Mouse (Mus musculus) intestine, embryonic 15.5 days (tissue): Measurements from ENCODE around the gene Mymx. TPM values are rescaled to one million over a fixed set of nuclear protein-coding genes. Genes with fewer than 3 reads are reported as not detected.
A peak's percentile ranks its signal among the peaks of the same experiment; 100 is the strongest.

Source experiments
- ATAC-seq: fragments of 200-750 bp; cut with Nextera tagmentation; 2 replicates; pipeline ENCODE4 v1.8.0; 2017; ENCODE audit warnings: moderate TSS enrichment, moderate library complexity
- H3K27ac ChIP-seq: fragments of 300-500 bp; sonication (generic); 2 replicates; pipeline ENCODE4 v1.5.1; 2015; ENCODE audit warnings: mild to moderate bottlenecking, inconsistent platforms
- H3K27me3 ChIP-seq: fragments of 300-500 bp; sonication (generic); replicated peaks from 2 replicates; pipeline ENCODE4 v1.6.1; 2015; ENCODE audit warnings: inconsistent platforms
- H3K36me3 ChIP-seq: fragments of 300-500 bp; sonication (generic); 2 replicates; pipeline ENCODE4 v1.6.1; 2015; ENCODE audit warnings: inconsistent platforms
- H3K4me1 ChIP-seq: fragments of 300-500 bp; sonication (generic); replicated peaks from 2 replicates; pipeline ENCODE4 v1.6.1; 2015; ENCODE audit warnings: inconsistent platforms
- H3K4me2 ChIP-seq: fragments of 300-500 bp; sonication (generic); replicated peaks from 2 replicates; pipeline ENCODE4 v1.6.1; 2015; ENCODE audit warnings: mild to moderate bottlenecking, inconsistent platforms
- H3K4me3 ChIP-seq: fragments of 300-500 bp; sonication (generic); replicated peaks from 2 replicates; pipeline ENCODE4 v1.5.1; 2015; ENCODE audit warnings: inconsistent platforms
- H3K9ac ChIP-seq: fragments of 300-500 bp; sonication (generic); 2 replicates; pipeline ENCODE4 v1.6.1; 2015; ENCODE audit warnings: inconsistent platforms
- H3K9me3 ChIP-seq: fragments of 300-500 bp; sonication (generic); 2 replicates; pipeline ENCODE4 v1.6.1; 2016; ENCODE audit warnings: inconsistent platforms
- WGBS: fragments of 180-500 bp; shearing (Covaris S2); methylation state at CpG from one replicate; pipeline ENCODE4 v1.1.7; 2015; 5-methylcytosine and 5-hydroxymethylcytosine counted together
- polyA plus RNA-seq: library from polyadenylated mRNA; unstranded; fragments of >200 nt; fragmentation: Nextera tagmentation; extraction: Ambion mirVana; gene quantifications from 2 replicates; pipeline ENCODE4 v1.2.1, GENCODE M21; 2015

Mymx gene
- polyA plus RNA-seq, 1 experiment from 2014 or later = 0.43 TPM

GRCm38 (mm10) chr17:45606992-45607879, 5.3 kb upstream of the Mymx start:
- H3K9me3 ChIP-seq = no peaks in the 10 kb centered on the region
- WGBS = 77% methylated on average over 15 of the region's 15 CpGs
- no peak overlapping the region for H3K9ac ChIP-seq
- H3K4me2 ChIP-seq = no peak overlapping the region
- no peak for ATAC-seq
- no peak overlapping the region for H3K27ac ChIP-seq
- H3K4me1 ChIP-seq = peaks cover 8% of the 10 kb centered on the region; the same call in 1 of the 2 replicates
- H3K36me3 ChIP-seq = no peaks in the 10 kb centered on the region
- H3K4me3 ChIP-seq = no peak overlapping the region
- H3K27me3 ChIP-seq = no peaks in the 10 kb centered on the region

GRCm38 (mm10) chr17:45602984-45603383, 1.1 kb upstream of the Mymx start:
- Histone ChIP-seq H3K9ac (no peak overlapping the region), H3K27me3 (no peaks in the 10 kb centered on the region; the same call in 1 of the 2 replicates), H3K9me3 (no peaks in the 10 kb centered on the region), H3K4me2 (no peak overlapping the region), H3K4me1 (peaks cover 36% of the 10 kb centered on the region), H3K27ac (no peak overlapping the region), H3K4me3 (no peak overlapping the region), H3K36me3 (no peaks in the 10 kb centered on the region)
- no peak for ATAC-seq
- 92% methylated on average over 3 of the region's 3 CpGs for WGBS

- 20% methylated on average over 22 of the region's 22 CpGs for WGBS
- Histone ChIP-seq H3K27ac (no peak overlapping the region; the same call in 1 of the 2 replicates), H3K9me3 (no peaks in the 10 kb centered on the region), H3K4me1 (peaks cover 48% of the 10 kb centered on the region), H3K4me2 (peak overlapping the region; percentile 41), H3K36me3 (no peaks in the 10 kb centered on the region), H3K27me3 (no peaks in the 10 kb centered on the region; the same call in 1 of the 2 replicates), H3K9ac (0 out of 2 replicates have a peak overlapping the region, but pooled peaks have one; percentile 20), H3K4me3 (0 out of 2 replicates have a peak overlapping the region, but pooled peaks have one; percentile 1)
- peak; percentile 26 for ATAC-seq
Measured at GRCm38 (mm10) chr17:45601325-45601724, 577 bp downstream of the Mymx start.

- 0 out of 2 replicates have a peak overlapping the region, but pooled peaks have one; percentile 70 for H3K4me2 ChIP-seq
- no peaks in the 10 kb centered on the region; the same call in 1 of the 2 replicates for H3K27me3 ChIP-seq
- H3K9ac ChIP-seq = no peak overlapping the region
- 0 out of 2 replicates have a peak overlapping the region, but pooled peaks have one; percentile 64 for H3K27ac ChIP-seq
- peaks cover 59% of the 10 kb centered on the region for H3K4me1 ChIP-seq
- no peaks in the 10 kb centered on the region for H3K9me3 ChIP-seq
- ATAC-seq = no peak
- no peaks in the 10 kb centered on the region for H3K36me3 ChIP-seq
- WGBS = 77% methylated on average over 8 of the region's 8 CpGs
- no peak overlapping the region for H3K4me3 ChIP-seq
Measured at GRCm38 (mm10) chr17:45600267-45600666, 1.6 kb downstream of the Mymx start.

- H3K4me3 ChIP-seq = peak within 1 kb of the TSS; percentile 31
- no peaks in the 10 kb centered on the region; the same call in 1 of the 2 replicates for H3K27me3 ChIP-seq
- no peaks in the 10 kb centered on the region for H3K36me3 ChIP-seq
- H3K27ac ChIP-seq = peak within 1 kb of the TSS; percentile 64; the same call in 1 of the 2 replicates
- 18% methylated on average over 32 of the region's 32 CpGs for WGBS
- no peaks in the 10 kb centered on the region for H3K9me3 ChIP-seq
- H3K9ac ChIP-seq = peak within 1 kb of the TSS; percentile 29
- peaks cover 65% of the 10 kb centered on the region for H3K4me1 ChIP-seq
- ATAC-seq = peak; percentile 56
- peak within 1 kb of the TSS; percentile 70 for H3K4me2 ChIP-seq
Measured at GRCm38 (mm10) chr17:45599446-45600242, 2.3 kb downstream of the Mymx start, which contains the start of gene Slc29a1. Gene Slc29a1 (minus strand): TSS chr17:45599606.

GRCm38 (mm10) chr17:45598891-45599290, 3.0 kb downstream of the Mymx start:
- peaks cover 72% of the 10 kb centered on the region for H3K4me1 ChIP-seq
- peak overlapping the region; percentile 31 for H3K4me3 ChIP-seq
- no peaks in the 10 kb centered on the region; the same call in 1 of the 2 replicates for H3K27me3 ChIP-seq
- no peaks in the 10 kb centered on the region for H3K36me3 ChIP-seq
- no peaks in the 10 kb centered on the region for H3K9me3 ChIP-seq
- peak; percentile 50 for ATAC-seq
- peak overlapping the region; percentile 70 for H3K4me2 ChIP-seq
- 22% methylated on average over 3 of the region's 3 CpGs for WGBS
- H3K9ac ChIP-seq = no peak overlapping the region; the same call in 1 of the 2 replicates
- peak overlapping the region; percentile 64; the same call in 1 of the 2 replicates for H3K27ac ChIP-seq

- Histone ChIP-seq H3K4me1 (peaks cover 78% of the 10 kb centered on the region), H3K36me3 (no peaks in the 10 kb centered on the region), H3K4me3 (no peak overlapping the region), H3K27ac (0 out of 2 replicates have a peak overlapping the region, but pooled peaks have one; percentile 17), H3K27me3 (no peaks in the 10 kb centered on the region; the same call in 1 of the 2 replicates), H3K4me2 (peak overlapping the region; percentile 27; the same call in 1 of the 2 replicates), H3K9me3 (no peaks in the 10 kb centered on the region), H3K9ac (no peak overlapping the region)
- 89% methylated on average over 2 of the region's 2 CpGs for WGBS
- ATAC-seq = no peak
Measured at GRCm38 (mm10) chr17:45598376-45598775, 3.5 kb downstream of the Mymx start.

GRCm38 (mm10) chr17:45597787-45598186, 4.1 kb downstream of the Mymx start:
- Histone ChIP-seq H3K27me3 (no peaks in the 10 kb centered on the region; the same call in 1 of the 2 replicates), H3K4me3 (no peak overlapping the region), H3K27ac (0 out of 2 replicates have a peak overlapping the region, but pooled peaks have one; percentile 32), H3K4me2 (no peak overlapping the region), H3K9me3 (no peaks in the 10 kb centered on the region), H3K9ac (no peak overlapping the region), H3K36me3 (no peaks in the 10 kb centered on the region), H3K4me1 (peaks cover 83% of the 10 kb centered on the region)
- WGBS = 24% methylated on average over 3 of the region's 3 CpGs
- no peak for ATAC-seq

- H3K9me3 ChIP-seq = no peaks in the 10 kb centered on the region
- no peak overlapping the region for H3K4me3 ChIP-seq
- peak overlapping the region; percentile 22; the same call in 1 of the 2 replicates for H3K27ac ChIP-seq
- no peak overlapping the region for H3K9ac ChIP-seq
- H3K4me2 ChIP-seq = no peak overlapping the region
- no peaks in the 10 kb centered on the region for H3K36me3 ChIP-seq
- WGBS = 41% methylated on average over 11 of the region's 11 CpGs
- H3K4me1 ChIP-seq = peaks cover 87% of the 10 kb centered on the region
- no peaks in the 10 kb centered on the region; the same call in 1 of the 2 replicates for H3K27me3 ChIP-seq
- 0 out of 2 replicates have a peak, but pooled peaks have one; percentile 26 for ATAC-seq
Measured at GRCm38 (mm10) chr17:45596631-45597396, 5.1 kb downstream of the Mymx start.

GRCm38 (mm10) chr17:45595736-45596390, 6.0 kb downstream of the Mymx start:
- 14% methylated on average over 23 of the region's 23 CpGs for WGBS
- H3K9ac ChIP-seq = peak overlapping the region; percentile 64
- peak overlapping the region; percentile 99 for H3K4me2 ChIP-seq
- peaks cover 87% of the 10 kb centered on the region for H3K4me1 ChIP-seq
- H3K9me3 ChIP-seq = no peaks in the 10 kb centered on the region
- H3K36me3 ChIP-seq = no peaks in the 10 kb centered on the region
- peak overlapping the region; percentile 56 for H3K4me3 ChIP-seq
- ATAC-seq = 0 out of 2 replicates have a peak, but pooled peaks have one; percentile 6
- 0 out of 2 replicates have a peak overlapping the region, but pooled peaks have one; percentile 17 for H3K27ac ChIP-seq
- no peaks in the 10 kb centered on the region; the same call in 1 of the 2 replicates for H3K27me3 ChIP-seq
